Mouse (Mus musculus) midbrain, postnatal 0 days (tissue): ENCODE results near the gene Mybbp1a. TPM values are rescaled to one million over a fixed set of nuclear protein-coding genes. Genes with fewer than 3 reads are reported as not detected.
A peak's percentile ranks its signal among the peaks of the same experiment; 100 is the strongest.

Experiments
- ATAC-seq: fragments of 200-750 bp; cut with Nextera tagmentation; 2 replicates; pipeline ENCODE4 v1.8.0; 2017; ENCODE audit warnings: moderate number of reproducible peaks, mild to moderate bottlenecking, moderate TSS enrichment, moderate library complexity; ENCODE audit not compliant: low FRiP score
- DNase-seq: peaks from one replicate; pipeline ENCODE4 v3.0.0-alpha.2; 2015; ENCODE audit warnings: low spot score
- H3K27ac ChIP-seq: fragments of 300-500 bp; sonication (generic); 2 replicates; pipeline ENCODE4 v1.5.1; 2014; ENCODE audit warnings: low read depth, mild to moderate bottlenecking, low read length, mixed read lengths
- H3K27me3 ChIP-seq: fragments of 300-500 bp; sonication (generic); 2 replicates; pipeline ENCODE4 v1.6.1; 2014; ENCODE audit warnings: low read length, control low read depth, mixed read lengths; ENCODE audit not compliant: insufficient read depth
- H3K36me3 ChIP-seq: fragments of 300-500 bp; sonication (generic); 2 replicates; pipeline ENCODE4 v1.6.1; 2014; ENCODE audit warnings: low read length, control low read depth, mixed read lengths; ENCODE audit not compliant: insufficient read depth
- H3K4me1 ChIP-seq: fragments of 300-500 bp; sonication (generic); 2 replicates; pipeline ENCODE4 v1.6.1; 2014; ENCODE audit warnings: mild to moderate bottlenecking, control low read depth, antibody characterized with exemption, low read length, mixed read lengths; ENCODE audit not compliant: insufficient read depth
- H3K4me2 ChIP-seq: fragments of 300-500 bp; sonication (generic); 2 replicates; pipeline ENCODE4 v1.6.1; 2014; ENCODE audit warnings: low read depth, mild to moderate bottlenecking, low read length, mixed read lengths; ENCODE audit not compliant: poor library complexity, severe bottlenecking
- H3K4me3 ChIP-seq: fragments of 300-500 bp; sonication (generic); 2 replicates; pipeline ENCODE4 v1.5.1; 2014; ENCODE audit warnings: low read depth, mild to moderate bottlenecking, low read length, moderate library complexity
- H3K9ac ChIP-seq: fragments of 300-500 bp; sonication (generic); replicated peaks from 2 replicates; pipeline ENCODE4 v1.6.1; 2014; ENCODE audit warnings: mild to moderate bottlenecking, low read length, moderate library complexity, mixed read lengths; ENCODE audit not compliant: poor library complexity, severe bottlenecking
- H3K9me3 ChIP-seq: fragments of 300-500 bp; sonication (generic); 2 replicates; pipeline ENCODE4 v1.6.1; 2016; ENCODE audit warnings: low read length, control low read depth
- CTCF ChIP-seq: IDR thresholded peaks from 2 replicates; pipeline ENCODE4 v1.5.1; 2016; ENCODE audit warnings: antibody characterized with exemption, mild to moderate bottlenecking
- WGBS: fragments of 180-500 bp; shearing (Covaris S2); extraction: QIAGEN DNeasy Blood & Tissue Kit; methylation state at CpG from one replicate; pipeline ENCODE4 v1.1.7; 2014; 5-methylcytosine and 5-hydroxymethylcytosine counted together
- polyA plus RNA-seq: library from polyadenylated mRNA; unstranded; fragments of >200 nt; fragmentation: Nextera tagmentation; extraction: Ambion mirVana; gene quantifications from 2 replicates; pipeline ENCODE4 v1.2.1, GENCODE M21; 2015
- total RNA-seq: library from RNA; depleted of rRNA; stranded (reverse); fragments of >200 nt; gene quantifications from 2 replicates; pipeline ENCODE4 v1.2.3, GENCODE M21; 2014

Gene Mybbp1a
- total and polyA plus RNA-seq, 2 experiments from 2014 or later = 25.9 to 50.0 TPM

- no peak for TF ChIP-seq CTCF
- H3K9me3 ChIP-seq = no peaks in the 10 kb centered on the region
- H3K4me1 ChIP-seq = no peaks in the 10 kb centered on the region
- H3K9ac ChIP-seq = no peak overlapping the region
- no peak overlapping the region for H3K4me3 ChIP-seq
- no peak for ATAC-seq
- H3K27me3 ChIP-seq = no peaks in the 10 kb centered on the region
- peaks cover 9% of the 10 kb centered on the region; the same call in 1 of the 2 replicates for H3K36me3 ChIP-seq
- no peak overlapping the region for H3K4me2 ChIP-seq
- no peak overlapping the region for H3K27ac ChIP-seq
- DNase-seq = no peak
- 85% methylated on average over 3 of the region's 3 CpGs for WGBS
Observed at GRCm38 (mm10) chr11:72474926-72475325, 33.8 kb downstream of the Mybbp1a start.

- WGBS = 78% methylated on average over 7 of the region's 7 CpGs
- Histone ChIP-seq H3K36me3 (peaks cover 9% of the 10 kb centered on the region; the same call in 1 of the 2 replicates), H3K9me3 (no peaks in the 10 kb centered on the region), H3K4me2 (no peak overlapping the region), H3K4me1 (no peaks in the 10 kb centered on the region), H3K27ac (no peak overlapping the region), H3K9ac (no peak overlapping the region), H3K4me3 (no peak overlapping the region), H3K27me3 (no peaks in the 10 kb centered on the region)
- TF ChIP-seq CTCF = no peak
- DNase-seq = no peak
- ATAC-seq = no peak
Observed at GRCm38 (mm10) chr11:72475408-72475807, 34.3 kb downstream of the Mybbp1a start.

- Histone ChIP-seq H3K9ac (no peak overlapping the region), H3K36me3 (peaks cover 9% of the 10 kb centered on the region; the same call in 1 of the 2 replicates), H3K27me3 (no peaks in the 10 kb centered on the region), H3K4me3 (no peak overlapping the region), H3K9me3 (no peaks in the 10 kb centered on the region), H3K27ac (no peak overlapping the region), H3K4me2 (no peak overlapping the region), H3K4me1 (no peaks in the 10 kb centered on the region)
- no peak for TF ChIP-seq CTCF
- ATAC-seq = no peak
- no peak for DNase-seq
- 82% methylated on average over 7 of the region's 7 CpGs for WGBS
Observed at GRCm38 (mm10) chr11:72476074-72476625, 35.0 kb downstream of the Mybbp1a start.

- no peak for TF ChIP-seq CTCF
- Histone ChIP-seq H3K4me2 (no peak overlapping the region), H3K36me3 (peaks cover 9% of the 10 kb centered on the region; the same call in 1 of the 2 replicates), H3K27me3 (no peaks in the 10 kb centered on the region), H3K9ac (no peak overlapping the region), H3K4me3 (no peak overlapping the region), H3K9me3 (no peaks in the 10 kb centered on the region), H3K27ac (0 out of 2 replicates have a peak overlapping the region, but pooled peaks have one; percentile 26), H3K4me1 (no peaks in the 10 kb centered on the region)
- ATAC-seq (no peak), DNase-seq (no peak)
- WGBS = 27% methylated on average over 5 of the region's 5 CpGs
Observed at GRCm38 (mm10) chr11:72477182-72477581, 36.0 kb downstream of the Mybbp1a start.

GRCm38 (mm10) chr11:72477653-72478052 is 36.5 kb downstream of the Mybbp1a start:
- no peak for TF ChIP-seq CTCF
- H3K36me3 ChIP-seq = peaks cover 9% of the 10 kb centered on the region; the same call in 1 of the 2 replicates
- H3K9ac ChIP-seq = no peak overlapping the region
- no peak overlapping the region for H3K4me2 ChIP-seq
- no peaks in the 10 kb centered on the region for H3K27me3 ChIP-seq
- no peak for ATAC-seq
- 0 out of 2 replicates have a peak overlapping the region, but pooled peaks have one; percentile 26 for H3K27ac ChIP-seq
- H3K9me3 ChIP-seq = no peaks in the 10 kb centered on the region
- no peaks in the 10 kb centered on the region for H3K4me1 ChIP-seq
- H3K4me3 ChIP-seq = no peak overlapping the region
- no peak for DNase-seq
- 86% methylated on average over 1 of the region's 1 CpGs for WGBS

- ATAC-seq (no peak), DNase-seq (no peak)
- peaks cover 4% of the 10 kb centered on the region; the same call in 1 of the 2 replicates for H3K36me3 ChIP-seq
- H3K4me1 ChIP-seq = no peaks in the 10 kb centered on the region
- no peak overlapping the region for H3K4me3 ChIP-seq
- 70% methylated on average over 6 of the region's 6 CpGs for WGBS
- H3K9me3 ChIP-seq = no peaks in the 10 kb centered on the region
- no peaks in the 10 kb centered on the region for H3K27me3 ChIP-seq
- no peak overlapping the region for H3K27ac ChIP-seq
- H3K9ac ChIP-seq = 0 out of 2 replicates have a peak overlapping the region, but pooled peaks have one; percentile 33
- no peak for TF ChIP-seq CTCF
- no peak overlapping the region for H3K4me2 ChIP-seq
Observed at GRCm38 (mm10) chr11:72478228-72478627, 37.1 kb downstream of the Mybbp1a start.
